Mouse (Mus musculus) urinary bladder, postnatal 25 days (tissue): Measurements from ENCODE around the gene Ubr4.

Experiments used
- DNase-seq: peaks from one replicate; pipeline ENCODE4 v3.0.0; 2022; ENCODE audit warnings: low spot score

Ubr4 gene

DNA sequence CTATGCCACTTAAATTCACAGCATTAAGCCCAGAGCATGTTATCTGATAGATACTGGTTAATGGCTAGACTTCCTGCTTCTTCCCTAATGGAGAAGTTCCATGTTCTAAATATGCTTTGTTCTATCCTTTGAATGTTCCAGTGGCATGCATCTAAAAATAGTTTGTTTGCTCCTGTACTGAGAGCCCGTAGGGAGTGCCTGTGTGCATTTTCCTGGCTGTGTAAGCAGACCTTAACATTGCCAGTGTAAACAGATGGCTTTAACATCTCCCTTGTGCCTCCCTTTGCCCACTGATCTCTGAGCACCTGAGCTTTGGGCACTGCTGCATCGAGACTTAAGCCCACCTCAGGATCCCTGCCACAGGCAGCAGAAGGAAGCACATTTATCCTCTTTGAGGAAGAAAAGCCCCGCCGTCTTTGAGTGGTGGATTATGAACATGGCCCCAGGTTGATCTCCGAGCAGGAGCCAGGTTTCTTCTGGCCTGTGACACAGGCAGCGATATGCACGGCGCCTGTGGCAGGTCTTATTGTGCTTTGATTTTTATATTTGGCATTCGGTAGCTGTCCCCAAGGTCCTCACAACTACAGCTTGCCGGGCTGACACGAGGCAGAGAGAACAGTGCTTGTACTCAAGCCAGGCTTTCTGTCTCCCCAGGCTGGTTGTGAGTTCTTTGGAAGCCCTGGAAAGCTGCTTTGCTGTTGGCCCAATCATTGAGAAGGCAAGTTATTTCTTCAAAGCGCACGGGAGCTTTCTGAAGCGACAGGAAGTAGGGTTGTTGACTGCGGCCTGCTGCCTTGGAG lies 80.8 kb downstream of the Ubr4 start:
- no peak for DNase-seq

DNA sequence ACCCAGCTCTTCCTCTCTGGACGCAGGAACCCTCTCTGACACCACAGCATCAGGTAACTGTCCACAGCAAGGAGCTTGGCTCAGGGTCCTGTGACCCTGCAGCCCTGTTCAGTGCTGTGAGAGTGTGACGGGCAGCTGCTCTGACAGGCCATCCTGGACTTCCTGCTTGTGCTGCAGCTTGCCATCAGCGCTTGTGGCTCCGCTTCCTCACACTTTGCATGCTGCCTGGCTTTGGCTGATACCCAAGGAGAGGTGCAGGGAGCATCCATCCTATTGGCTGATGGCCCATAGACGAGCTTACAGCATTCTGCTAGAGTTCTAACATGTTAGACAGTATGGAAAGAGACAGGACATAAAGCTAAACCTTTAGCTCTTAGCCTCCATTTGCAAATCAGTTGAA lies 88.8 kb downstream of the Ubr4 start:
- DNase-seq: no peak

DNA sequence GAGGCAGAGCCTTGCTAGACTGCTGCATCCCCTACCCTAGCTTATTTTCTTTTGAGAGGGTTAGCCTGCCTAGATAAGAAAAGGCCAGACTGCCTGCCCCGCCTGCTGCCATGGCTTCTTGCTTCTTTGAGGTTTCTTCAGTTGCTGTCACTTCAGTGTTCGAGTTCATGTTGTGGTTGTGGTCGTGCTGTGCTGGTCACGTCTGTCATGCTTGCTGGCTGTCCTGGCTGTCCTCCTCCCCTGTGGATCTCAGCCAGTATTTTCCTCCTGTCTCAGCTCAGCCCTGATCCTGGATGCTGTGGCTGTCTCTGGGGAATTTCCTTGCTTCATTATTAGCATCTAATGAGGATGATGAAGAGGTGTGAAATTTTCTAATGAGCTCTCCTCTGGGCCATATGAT lies 89.4 kb downstream of the Ubr4 start:
- DNase-seq: no peak

DNA sequence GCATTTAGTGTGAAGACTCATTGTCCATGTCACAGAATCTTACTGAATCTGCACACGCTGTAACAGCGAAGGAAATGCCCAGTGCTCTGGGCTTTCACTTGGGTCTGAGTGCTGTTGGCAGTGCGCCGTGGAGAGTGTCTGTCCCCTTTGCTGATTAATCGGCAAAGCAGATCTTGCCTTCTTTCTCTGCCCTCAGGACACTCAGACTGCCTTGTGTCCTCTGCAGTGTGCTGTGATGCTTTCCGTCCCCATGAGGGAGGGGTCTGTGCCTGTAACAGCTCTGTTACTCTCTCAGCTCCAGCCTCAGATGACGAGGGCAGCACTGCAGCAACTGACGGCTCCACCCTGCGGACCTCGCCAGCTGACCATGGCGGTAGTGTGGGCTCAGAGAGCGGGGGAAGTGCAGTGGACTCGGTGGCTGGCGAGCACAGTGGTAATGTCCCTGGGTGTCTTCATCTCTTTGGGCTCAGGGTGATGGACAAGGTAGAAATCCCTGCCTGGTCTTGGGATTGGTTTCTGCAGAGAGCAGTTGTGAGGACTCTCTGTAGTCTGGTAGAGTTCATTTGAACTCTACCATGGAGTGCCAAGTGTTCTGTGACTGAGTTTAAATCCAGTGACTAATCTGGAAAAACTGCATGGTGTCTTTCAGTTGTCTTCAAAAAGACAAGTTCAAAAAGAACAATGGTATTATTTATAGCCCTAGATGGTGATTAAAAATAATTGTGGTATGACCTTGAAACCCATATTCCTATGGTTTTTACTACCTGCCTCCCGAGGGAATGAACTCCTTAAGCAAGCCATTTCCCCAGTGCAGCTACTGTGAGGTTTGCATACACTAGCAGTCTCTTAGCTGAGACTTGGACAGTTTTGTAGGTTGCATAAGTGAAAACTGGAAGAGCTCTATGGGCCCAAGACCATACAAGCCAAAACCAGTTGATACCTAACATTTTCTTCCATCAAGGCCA lies 90.3 kb downstream of the Ubr4 start:
- no peak for DNase-seq

DNA sequence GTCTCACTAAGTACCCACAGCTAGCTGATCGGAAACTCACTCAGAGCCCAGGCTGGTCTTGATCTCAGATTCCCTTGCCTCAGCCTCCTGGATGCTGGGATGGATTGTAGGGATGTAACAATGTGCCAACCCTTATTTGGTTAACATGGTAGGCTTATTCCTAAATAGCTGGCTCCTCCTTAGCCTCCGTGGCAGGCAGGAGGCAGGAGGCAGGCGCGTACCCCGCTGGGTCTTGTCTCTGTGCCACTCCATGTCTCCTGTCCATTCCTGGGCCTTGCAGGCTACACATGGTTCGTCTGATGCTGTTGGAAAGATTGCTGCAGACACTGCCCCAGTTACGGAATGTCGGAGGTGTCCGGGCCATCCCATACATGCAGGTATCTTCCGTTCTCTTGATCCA lies 91.9 kb downstream of the Ubr4 start:
- no peak for DNase-seq

DNA sequence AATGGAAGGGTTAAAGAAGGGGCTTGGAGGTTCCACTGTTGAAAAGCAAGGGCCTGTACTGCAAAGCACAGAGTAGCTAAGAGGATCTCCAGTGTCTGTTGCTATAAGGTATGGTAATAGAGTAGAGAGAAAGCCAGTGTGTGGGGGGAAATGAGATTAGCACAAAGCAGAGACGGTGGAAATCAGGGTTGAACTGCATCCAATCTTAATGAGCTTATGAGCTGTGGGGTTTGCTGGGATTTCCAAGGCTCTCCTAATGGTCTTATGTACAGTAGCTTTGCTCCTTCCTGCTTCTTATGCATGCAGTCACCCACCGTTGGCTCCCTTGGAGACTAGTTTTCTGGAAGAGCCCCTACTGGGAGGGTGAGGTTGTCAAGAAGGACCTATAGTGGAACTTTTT lies 93.8 kb downstream of the Ubr4 start:
- DNase-seq: no peak

DNA sequence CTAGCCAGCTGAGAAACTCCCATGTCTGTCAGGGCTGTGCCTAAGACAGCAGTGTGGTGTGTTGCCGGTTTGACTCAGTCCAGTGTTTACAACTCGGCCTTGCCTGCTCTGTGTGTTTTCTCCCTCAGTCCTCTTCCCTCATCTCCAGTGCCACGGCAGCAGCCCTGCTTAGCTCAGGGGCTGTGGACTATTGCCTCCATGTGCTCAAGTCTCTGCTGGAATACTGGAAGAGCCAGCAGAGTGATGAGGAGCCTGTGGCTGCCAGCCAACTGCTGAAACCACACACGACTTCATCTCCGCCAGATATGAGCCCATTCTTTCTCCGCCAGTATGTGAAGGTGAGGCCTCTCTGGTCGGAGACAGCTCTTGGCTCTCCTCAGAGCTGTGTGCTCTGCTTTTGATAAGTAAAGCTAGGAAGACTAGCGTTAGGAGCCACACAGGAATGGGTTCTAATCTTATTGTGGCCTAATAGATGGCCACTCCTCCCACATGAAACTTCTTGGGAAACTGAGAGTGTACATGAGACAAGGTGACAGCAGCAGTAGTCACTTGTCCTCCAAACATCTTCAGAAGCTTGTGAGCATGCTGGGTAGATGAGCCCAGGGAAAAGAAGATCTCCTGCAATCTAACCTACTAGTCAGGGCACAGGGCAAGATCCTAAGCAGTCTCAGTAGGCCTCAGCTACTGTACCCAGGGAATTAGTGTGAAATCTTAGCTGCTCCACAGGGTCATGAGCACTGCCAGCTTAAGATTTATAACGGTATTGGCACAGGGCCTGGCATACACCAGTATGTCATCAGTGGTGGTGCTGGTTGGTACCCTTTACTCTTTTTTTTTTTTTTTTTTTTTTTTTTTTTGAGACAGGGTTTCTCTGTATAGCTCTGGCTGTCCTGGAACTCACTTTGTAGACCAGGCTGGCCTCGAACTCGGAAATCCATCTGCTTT lies 94.6 kb downstream of the Ubr4 start:
- no peak for DNase-seq

DNA sequence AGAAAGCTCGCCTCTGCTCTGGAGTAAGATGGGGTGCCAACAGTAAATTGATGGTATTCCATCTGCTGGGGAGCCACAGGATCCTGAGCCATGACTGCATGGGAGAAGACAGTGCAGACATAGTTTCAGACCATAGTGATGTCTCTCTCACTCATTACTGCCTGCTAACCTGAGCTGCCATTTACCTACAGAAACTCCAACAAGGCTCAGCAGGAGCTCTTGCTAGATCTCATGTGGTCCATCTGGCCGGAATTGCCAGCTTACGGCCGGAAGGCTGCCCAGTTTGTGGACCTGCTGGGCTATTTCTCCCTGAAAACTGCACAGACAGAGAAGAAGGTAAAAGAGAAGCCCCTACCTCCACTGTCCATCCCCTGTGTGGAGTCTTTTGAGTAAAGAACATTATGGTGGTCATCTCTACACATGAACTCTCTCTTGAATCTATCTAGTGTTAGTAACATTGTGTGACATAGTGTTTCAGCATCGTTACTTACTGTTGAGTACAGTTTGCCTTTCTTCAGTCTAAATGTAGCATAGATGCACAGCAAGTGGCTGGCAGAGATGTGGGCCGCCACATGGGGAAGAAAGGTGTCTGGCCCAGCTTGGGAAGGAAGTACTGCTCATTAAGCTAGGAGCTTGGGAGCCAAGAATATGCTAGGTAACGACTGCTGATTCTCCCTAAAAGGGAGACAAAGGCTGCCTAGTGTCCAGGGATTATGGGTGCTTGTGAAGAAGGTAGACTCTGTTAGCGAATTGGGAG lies 100.7 kb downstream of the Ubr4 start:
- DNase-seq: no peak

DNA sequence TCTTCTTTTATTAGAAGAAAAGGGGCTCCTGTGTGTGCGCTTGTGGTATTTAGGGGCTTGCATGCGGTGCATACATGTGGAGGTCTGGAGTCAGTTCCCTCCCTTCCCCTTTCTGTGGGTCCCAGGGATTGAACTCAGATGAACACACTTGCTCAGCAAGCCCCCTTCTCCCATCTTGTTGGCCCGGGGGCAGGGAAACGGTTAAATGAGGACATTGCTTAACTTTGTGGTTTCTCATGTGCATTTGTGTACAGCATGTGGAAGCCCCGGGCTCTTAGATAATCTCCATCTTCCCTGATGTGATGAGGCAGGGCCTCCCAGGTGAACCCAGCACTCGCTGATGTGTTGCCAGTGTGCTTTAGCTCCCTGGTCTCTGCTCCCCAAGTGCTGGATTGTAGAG lies 101.9 kb downstream of the Ubr4 start:
- DNase-seq: no peak

DNA sequence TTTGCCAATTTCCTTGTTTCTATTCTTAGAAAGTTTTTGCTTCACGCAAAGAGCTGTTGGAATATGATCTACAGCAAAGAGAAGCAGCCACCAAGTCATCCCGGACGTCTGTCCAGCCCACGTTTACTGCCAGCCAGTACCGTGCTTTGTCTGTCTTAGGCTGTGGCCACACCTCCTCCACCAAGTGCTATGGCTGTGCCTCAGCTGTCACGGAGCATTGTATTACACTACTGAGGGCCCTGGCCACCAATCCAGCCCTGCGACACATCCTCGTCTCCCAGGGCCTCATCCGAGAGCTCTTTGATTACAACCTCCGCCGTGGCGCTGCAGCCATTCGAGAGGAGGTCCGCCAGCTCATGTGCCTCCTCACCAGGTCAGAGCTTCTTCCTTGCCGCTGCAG lies 107.6 kb downstream of the Ubr4 start:
- DNase-seq: no peak

DNA sequence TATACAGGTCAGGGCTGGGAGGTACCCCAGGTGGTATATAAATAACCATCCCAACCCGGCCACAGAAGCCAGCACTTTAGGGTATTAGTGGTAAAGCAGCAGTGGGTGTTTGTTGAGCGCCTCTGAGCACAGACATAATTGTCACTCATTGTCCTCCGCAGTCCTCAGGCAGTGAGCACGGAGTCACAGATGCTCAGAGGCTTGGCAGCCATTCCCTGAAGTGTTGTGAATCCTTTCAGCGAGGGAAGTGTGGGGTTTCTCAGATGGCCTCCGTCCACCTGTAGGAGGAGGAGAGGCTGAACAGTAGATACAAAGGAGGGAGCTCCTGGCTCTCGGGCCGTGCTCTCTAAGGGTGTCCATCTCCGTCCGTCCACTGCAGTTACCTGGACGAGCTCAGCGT lies 111.8 kb downstream of the Ubr4 start:
- no peak for DNase-seq

DNA sequence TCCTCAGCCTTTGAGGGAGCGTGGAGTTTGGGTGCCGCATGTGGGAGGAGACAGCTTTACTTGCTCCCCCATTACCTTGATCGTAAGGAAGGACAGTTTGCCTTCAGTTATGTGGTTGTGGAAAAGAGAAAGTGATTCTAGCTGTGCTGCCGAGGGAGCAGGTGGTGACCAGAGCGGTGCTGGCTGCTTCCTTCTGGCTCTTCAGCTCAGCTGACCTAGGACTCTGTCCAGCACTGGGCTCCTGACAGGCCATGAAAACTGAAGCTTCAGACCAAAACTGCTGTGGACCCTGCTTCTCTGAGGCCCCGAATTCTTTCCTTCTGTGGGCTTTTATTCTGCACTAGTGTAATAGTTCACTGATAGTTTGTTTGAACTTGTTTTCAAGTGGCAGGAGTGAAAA lies 114.1 kb downstream of the Ubr4 start:
- DNase-seq: no peak

DNA sequence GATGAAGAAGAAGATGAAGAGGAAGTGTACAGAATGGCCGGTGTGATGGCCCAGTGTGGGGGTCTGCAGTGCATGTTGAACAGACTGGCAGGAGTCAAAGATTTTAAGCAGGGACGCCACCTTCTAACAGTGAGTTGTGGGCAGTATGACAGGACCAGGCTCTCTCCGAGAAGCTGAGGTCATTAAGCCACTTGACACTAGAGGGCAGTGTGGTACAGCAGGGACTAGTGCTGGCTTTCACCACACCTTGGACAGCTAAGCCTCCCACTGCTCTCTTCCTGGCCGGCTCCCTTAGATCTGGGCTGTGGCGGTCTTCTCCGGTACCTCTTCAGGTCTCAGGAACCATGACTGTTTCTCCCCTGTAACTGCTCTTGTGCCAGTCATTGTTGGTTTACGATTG lies 117.8 kb downstream of the Ubr4 start:
- DNase-seq: peak; percentile 69

DNA sequence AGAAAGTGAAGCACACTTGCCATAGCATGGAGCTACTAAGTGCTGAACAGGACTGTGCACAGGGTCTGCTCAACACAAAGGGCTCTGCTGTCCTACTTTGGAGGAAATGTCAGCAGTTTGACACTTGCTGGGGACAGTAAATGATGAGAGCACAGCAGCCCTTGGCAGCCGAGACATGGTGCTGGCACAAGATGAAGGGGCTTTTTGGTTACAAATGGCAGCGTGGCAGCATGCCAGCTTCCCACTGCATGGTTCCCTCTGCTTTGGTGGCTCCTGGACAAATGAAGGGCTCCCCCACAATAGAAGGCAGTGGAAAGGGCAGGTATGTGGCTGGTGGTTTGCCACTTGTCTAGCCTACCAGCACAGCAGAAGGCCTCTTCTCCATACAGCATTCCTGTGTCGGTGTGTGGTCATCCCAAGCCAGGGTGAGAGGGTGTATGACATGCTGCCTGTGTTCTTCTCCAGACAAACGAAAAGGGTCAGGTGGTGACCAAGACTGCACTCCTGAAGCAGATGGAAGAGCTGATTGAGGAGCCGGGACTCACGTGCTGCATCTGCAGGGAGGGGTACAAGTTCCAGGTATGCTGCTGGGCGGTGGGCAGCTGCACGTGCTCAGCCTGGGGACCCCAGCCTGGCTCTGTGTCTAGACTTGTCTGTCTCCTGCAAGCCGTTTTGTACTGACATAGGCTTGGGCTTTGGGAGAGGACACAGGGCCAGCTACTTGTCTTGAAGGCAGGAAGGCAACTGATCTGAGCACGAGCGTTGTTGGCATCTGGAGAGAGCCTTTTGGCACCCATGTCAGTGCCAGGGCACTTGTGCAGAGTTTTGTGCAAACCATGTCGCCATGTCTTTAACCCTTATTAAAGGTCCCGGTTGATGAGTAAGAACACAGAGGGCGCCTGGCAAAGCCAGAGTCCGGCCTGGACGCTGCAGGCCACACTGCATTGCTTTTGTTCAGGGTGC lies 124.5 kb downstream of the Ubr4 start:
- DNase-seq: no peak

DNA sequence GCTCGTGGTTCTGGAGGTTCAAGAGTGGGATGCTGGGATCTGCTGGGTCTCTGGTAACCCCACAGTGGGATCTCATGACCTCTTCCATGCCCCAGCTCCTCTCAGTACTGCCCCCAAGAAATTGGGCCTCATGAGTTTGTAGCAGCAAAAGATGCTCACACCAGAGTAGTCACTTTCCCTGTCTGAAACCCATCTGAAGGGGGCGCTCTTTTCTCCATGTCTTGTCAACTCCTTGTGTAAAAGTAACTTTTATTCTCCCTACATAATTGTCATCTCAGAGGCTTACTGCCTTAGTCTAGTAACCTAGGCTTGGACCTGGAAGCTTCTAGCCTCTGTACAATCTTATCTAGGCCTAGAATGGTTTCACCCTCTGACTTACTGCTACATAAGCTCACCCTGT lies 125.6 kb downstream of the Ubr4 start:
- no peak for DNase-seq

DNA sequence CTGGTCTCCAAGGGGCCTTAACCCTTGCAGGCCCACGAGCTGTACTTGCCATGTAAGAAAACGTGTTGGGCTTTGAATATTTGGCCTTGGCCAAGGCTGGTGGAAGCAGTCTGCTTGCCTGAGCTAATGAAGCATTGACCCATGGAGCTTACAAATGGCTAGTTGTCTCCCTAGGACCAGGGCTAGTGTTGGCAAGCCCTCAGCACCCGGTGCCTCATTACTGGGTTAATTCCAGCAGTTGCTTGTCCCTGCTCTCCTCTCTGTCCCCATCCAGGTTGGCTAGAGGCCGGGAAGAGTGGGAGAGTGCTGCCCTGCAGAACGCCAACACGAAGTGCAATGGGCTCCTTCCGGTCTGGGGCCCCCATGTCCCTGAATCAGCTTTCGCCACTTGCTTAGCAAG lies 126.8 kb downstream of the Ubr4 start:
- no peak for DNase-seq

DNA sequence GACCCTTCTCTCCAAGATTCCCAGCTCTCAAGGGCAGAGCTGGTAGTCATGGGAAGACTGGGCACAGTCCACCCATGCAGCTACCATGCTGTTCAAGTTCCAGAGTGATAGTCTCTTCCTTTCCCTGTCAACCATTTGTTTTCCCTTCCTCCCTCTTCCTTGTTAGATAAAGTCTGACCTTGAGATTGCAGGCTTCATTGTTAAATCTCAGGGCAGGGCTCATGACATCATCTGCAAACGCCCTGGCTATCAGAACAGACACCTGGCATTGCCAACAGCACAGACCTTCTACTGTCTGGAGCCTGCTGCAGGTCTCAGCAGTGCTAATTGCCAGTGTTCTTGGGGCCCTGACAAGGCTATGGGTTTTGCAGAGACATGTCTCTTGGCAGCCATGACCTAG lies 129.0 kb downstream of the Ubr4 start:
- no peak for DNase-seq

DNA sequence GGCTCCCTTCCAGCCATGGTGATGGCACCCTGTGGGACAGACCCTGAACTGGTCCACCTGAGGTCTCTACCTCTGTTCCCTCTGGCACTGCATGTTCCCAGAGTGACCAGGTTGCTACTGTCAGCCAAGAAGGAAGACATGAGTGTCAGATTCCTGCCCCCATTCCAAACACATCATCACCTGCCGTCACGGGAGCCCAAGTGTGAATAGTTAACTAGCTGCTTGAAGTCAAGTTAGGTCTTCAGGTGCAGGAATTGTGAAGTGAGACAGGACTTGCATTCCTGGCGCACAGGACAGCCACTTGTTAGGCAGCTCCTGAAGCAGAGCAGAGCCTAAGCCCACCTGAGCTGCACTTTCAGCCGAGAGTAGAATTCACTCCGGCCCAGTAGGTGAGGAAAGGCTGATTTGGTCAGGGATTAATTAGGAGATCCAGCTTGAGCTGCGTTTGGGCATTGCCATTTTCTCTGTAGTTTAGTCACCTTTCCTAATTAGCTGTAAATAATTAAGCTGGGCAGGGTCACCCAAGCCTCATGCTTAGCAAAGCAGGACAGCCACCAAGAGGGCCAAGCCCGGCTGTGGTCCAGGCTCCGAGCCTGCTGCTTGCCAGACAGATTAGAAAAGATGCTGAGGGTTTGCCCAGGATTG lies 131.2 kb downstream of the Ubr4 start:
- no peak for DNase-seq

DNA sequence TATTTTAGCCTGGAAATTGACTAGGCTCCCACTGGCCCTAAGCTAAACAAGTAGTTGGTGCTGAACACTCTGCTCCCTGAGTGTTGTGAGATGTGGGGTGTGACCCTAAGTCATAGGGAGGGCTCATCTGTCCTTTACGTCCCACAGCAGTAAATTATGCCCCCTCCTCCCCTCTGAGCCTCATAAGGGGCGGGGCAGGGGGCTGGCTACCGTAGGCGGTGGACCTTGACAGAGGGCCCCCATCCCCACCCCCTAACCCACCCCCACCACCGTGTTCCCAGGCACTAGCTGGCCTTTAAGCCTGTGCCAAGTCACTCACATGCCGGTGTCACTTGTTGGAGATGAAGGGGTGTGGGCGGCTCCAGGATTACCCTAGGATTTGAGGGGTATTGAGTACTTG lies 132.1 kb downstream of the Ubr4 start:
- DNase-seq: no peak

DNA sequence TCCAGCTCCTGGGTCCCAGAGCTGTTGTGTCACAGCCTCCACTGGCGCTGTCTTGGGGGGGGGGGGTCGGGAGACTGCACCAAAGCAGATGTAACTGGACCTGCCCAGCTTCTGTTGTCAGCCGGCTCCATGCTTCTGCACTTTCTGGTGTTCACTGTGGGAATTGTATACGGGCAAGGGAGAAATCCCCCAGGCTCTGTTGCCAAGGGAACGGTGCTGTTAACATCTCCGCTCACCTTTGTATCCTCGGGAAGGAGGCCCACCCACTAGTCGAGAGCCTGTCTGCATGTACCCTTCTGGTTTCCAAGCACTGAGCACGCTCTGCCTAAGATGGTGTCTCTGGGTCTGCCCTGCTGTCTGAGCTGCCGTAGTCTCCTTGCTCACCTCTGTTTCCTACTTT lies 134.7 kb downstream of the Ubr4 start:
- DNase-seq: no peak
